Mouse (Mus musculus) heart, adult 2 months (tissue): ENCODE results near the gene Atp6v1e2.

ENCODE experiments used
- CTCF ChIP-seq: fragments of 200-600 bp; IDR thresholded peaks from 2 replicates; pipeline ENCODE4 v1.8.1; 2022; ENCODE audit warnings: antibody characterized with exemption, mild to moderate bottlenecking, moderate library complexity
- EP300 ChIP-seq: fragments of 200-500 bp; IDR thresholded peaks from 2 replicates; pipeline ENCODE4 v1.6.1; 2011; ENCODE audit warnings: low read depth, low read length, control low read depth; ENCODE audit not compliant: insufficient read depth

GRCm38 (mm10) chr17:86962894-86963585 lies 15.3 kb upstream of the Atp6v1e2 start, which contains the start of gene Rhoq:
- TF ChIP-seq EP300 (0 out of 2 replicates have a peak, but pooled peaks have one; percentile 30), CTCF (no peak)
